Mouse (Mus musculus): ENCODE measurements around the gene Pex12. TPM values are rescaled to one million over a fixed set of nuclear protein-coding genes. Genes with fewer than 3 reads are reported as not detected.
"Not testable (repeated sequence)": the region's sequence is repeated elsewhere in the genome, so short reads cannot be mapped to it uniquely, and the experiment has no call there.

Pex12 gene
- polyA plus RNA-seq, 1 experiment, result 12.2 TPM

- H3K4me3 ChIP-seq (ENCODE audit: insufficient read depth, low read length), result no peak overlapping the region
- H3K27ac ChIP-seq (ENCODE audit: insufficient read depth, low read depth, low read length), result peak overlapping the region; percentile 12; the same call in 1 of the 2 replicates
- 0 out of 2 replicates have a peak, but pooled peaks cover 3% of the 10 kb centered on the region for H3K4me1 ChIP-seq (ENCODE audit: control insufficient read depth, insufficient read depth, low read length)
- TF ChIP-seq CTCF (IDR thresholded peaks at IDR 0.05; ENCODE audit: low read depth, low read length), result no peak
- TF ChIP-seq POLR2A (IDR thresholded peaks at IDR 0.05; ENCODE audit: borderline replicate concordance, low read depth, low read length), result no peak
Measured at GRCm38 (mm10) chr11:83271951-83272843, 30.2 kb downstream of the Pex12 start.

GRCm38 (mm10) chr11:83271151-83271950 is 31.0 kb downstream of the Pex12 start:
- peak overlapping the region; percentile 92 for H3K27ac ChIP-seq (ENCODE audit: insufficient read depth, low read depth, low read length)

GRCm38 (mm10) chr11:83270842-83271150 is 31.6 kb downstream of the Pex12 start:
- Histone ChIP-seq H3K4me3 (ENCODE audit: insufficient read depth, low read length) (peak overlapping the region; percentile 70), H3K4me1 (ENCODE audit: control insufficient read depth, insufficient read depth, low read length) (0 out of 2 replicates have a peak, but pooled peaks cover 3% of the 10 kb centered on the region), H3K27ac (ENCODE audit: insufficient read depth, low read depth, low read length) (no peak overlapping the region)
- TF ChIP-seq POLR2A (IDR thresholded peaks at IDR 0.05; ENCODE audit: borderline replicate concordance, low read depth, low read length) (no peak), CTCF (IDR thresholded peaks at IDR 0.05; ENCODE audit: low read depth, low read length) (no peak)

More at GRCm38 (mm10) chr11:83271151-83271950, 31.0 kb downstream of the Pex12 start:
- TF ChIP-seq CTCF (IDR thresholded peaks at IDR 0.05; ENCODE audit: low read depth, low read length) (no peak), POLR2A (IDR thresholded peaks at IDR 0.05; ENCODE audit: borderline replicate concordance, low read depth, low read length) (no peak)
- Histone ChIP-seq H3K4me3 (ENCODE audit: insufficient read depth, low read length) (peak overlapping the region; percentile 70), H3K4me1 (ENCODE audit: control insufficient read depth, insufficient read depth, low read length) (0 out of 2 replicates have a peak, but pooled peaks cover 3% of the 10 kb centered on the region)

GRCm38 (mm10) chr11:83263146-83263545 is 39.2 kb downstream of the Pex12 start:
- Histone ChIP-seq H3K4me1 (ENCODE audit: control insufficient read depth, insufficient read depth, low read length) (no peaks in the 10 kb centered on the region), H3K27ac (ENCODE audit: insufficient read depth, low read depth, low read length) (no peak overlapping the region), H3K4me3 (ENCODE audit: insufficient read depth, low read length) (no peak overlapping the region)
- no peak for TF ChIP-seq POLR2A (IDR thresholded peaks at IDR 0.05; ENCODE audit: borderline replicate concordance, low read depth, low read length)
- no peak for TF ChIP-seq CTCF (IDR thresholded peaks at IDR 0.05; ENCODE audit: low read depth, low read length)

GRCm38 (mm10) chr11:83262673-83263072 is 39.7 kb downstream of the Pex12 start:
- Histone ChIP-seq H3K4me3 (ENCODE audit: insufficient read depth, low read length) (no peak overlapping the region), H3K27ac (ENCODE audit: insufficient read depth, low read depth, low read length) (no peak overlapping the region), H3K4me1 (ENCODE audit: control insufficient read depth, insufficient read depth, low read length) (no peaks in the 10 kb centered on the region)
- TF ChIP-seq POLR2A (IDR thresholded peaks at IDR 0.05; ENCODE audit: borderline replicate concordance, low read depth, low read length), result no peak
- no peak for TF ChIP-seq CTCF (IDR thresholded peaks at IDR 0.05; ENCODE audit: low read depth, low read length)

- not testable (repeated sequence) for H3K27ac ChIP-seq (ENCODE audit: insufficient read depth, low read depth, low read length); H3K4me1 ChIP-seq (ENCODE audit: control insufficient read depth, insufficient read depth, low read length)
Measured at GRCm38 (mm10) chr11:83257211-83257610, 45.2 kb downstream of the Pex12 start.

More at GRCm38 (mm10) chr11:83257211-83257610, 45.2 kb downstream of the Pex12 start:
- H3K4me3 ChIP-seq (ENCODE audit: insufficient read depth, low read length), result not testable (repeated sequence)

Other genes with a start within 250 kb of the Pex12 start
- gene Slfn2, start 237.5 kb downstream of the Pex12 start, polyA plus RNA-seq (2012; ENCODE audit: insufficient read depth, insufficient read length, missing spikeins), result 346 and 355 TPM in 2 replicates
- gene Slfn1, start 185.7 kb downstream of the Pex12 start, polyA plus RNA-seq (2012; ENCODE audit: insufficient read depth, insufficient read length, missing spikeins), result 12.5 and 15.4 TPM in 2 replicates
- gene Slfn4, start 127.4 kb downstream of the Pex12 start, polyA plus RNA-seq (2012; ENCODE audit: insufficient read depth, insufficient read length, missing spikeins), result 2.3 and 2.9 TPM in 2 replicates
- gene Slfn3, start 111.3 kb downstream of the Pex12 start, polyA plus RNA-seq (2012; ENCODE audit: insufficient read depth, insufficient read length, missing spikeins), result 4.0 and 6.4 TPM in 2 replicates
- not detected in 2 replicates for gene Slfn14, start 15.9 kb downstream of the Pex12 start, polyA plus RNA-seq (2012; ENCODE audit: insufficient read depth, insufficient read length, missing spikeins)
- gene Ap2b1, start 3.6 kb downstream of the Pex12 start, polyA plus RNA-seq (2012; ENCODE audit: insufficient read depth, insufficient read length, missing spikeins), result 59.5 and 69.7 TPM in 2 replicates
- gene Rasl10b, start 106.6 kb upstream of the Pex12 start, polyA plus RNA-seq (2012; ENCODE audit: insufficient read depth, insufficient read length, missing spikeins), result not detected in 2 replicates
- gene Gas2l2, start 126.9 kb upstream of the Pex12 start, polyA plus RNA-seq (2012; ENCODE audit: insufficient read depth, insufficient read length, missing spikeins), result not detected in 2 replicates
- not detected in 2 replicates for gene 1700020L24Rik, start 135.1 kb upstream of the Pex12 start, polyA plus RNA-seq (2012; ENCODE audit: insufficient read depth, insufficient read length, missing spikeins)
- gene Mmp28, start 160.5 kb upstream of the Pex12 start, polyA plus RNA-seq (2012; ENCODE audit: insufficient read depth, insufficient read length, missing spikeins), result 0.57 and 0.58 TPM in 2 replicates
- gene Taf15, start 170.5 kb upstream of the Pex12 start, polyA plus RNA-seq (2012; ENCODE audit: insufficient read depth, insufficient read length, missing spikeins), result 81.6 and 104 TPM in 2 replicates
- gene Heatr9, start 219.6 kb upstream of the Pex12 start, polyA plus RNA-seq (2012; ENCODE audit: insufficient read depth, insufficient read length, missing spikeins), result not detected in 2 replicates
- 18.6 and 24.6 TPM in 2 replicates for gene Ccl5, start 227.9 kb upstream of the Pex12 start, polyA plus RNA-seq (2012; ENCODE audit: insufficient read depth, insufficient read length, missing spikeins)

Measured in bone marrow macrophage, adult 2 months (primary cell).